Mouse (Mus musculus) layer of hippocampus, postnatal 25 days (tissue): Measurements from ENCODE around the gene B4galt1. TPM values are rescaled to one million over a fixed set of nuclear protein-coding genes. Genes with fewer than 3 reads are reported as not detected.
A peak's percentile ranks its signal among the peaks of the same experiment; 100 is the strongest.

Experiments used
- DNase-seq, 2 experiments: peaks; one replicate each; pipeline ENCODE4 v3.0.0; 2022; ENCODE audit warnings: mixed read lengths in 2 of 2, low spot score in 1 of 2; ENCODE audit errors: extremely low spot score in 1 of 2
- total RNA-seq, 2 experiments: library from RNA; stranded (reverse); gene quantifications; 2 replicates each; pipeline ENCODE4 v1.2.3; 2021

Gene B4galt1
- 1 to 10 TPM; 6.7 to 8.3 TPM for total RNA-seq

GRCm38 (mm10) chr4:40853565-40854386 lies at the start of gene B4galt1:
Gene B4galt1 (minus strand): TSS chr4:40854005.
- peak; percentile 86 to 87 for DNase-seq

- DNase-seq: no peak
These were observed 46.8 kb upstream of the B4galt1 start for GRCm38 (mm10) chr4:40900612-40901011.

GRCm38 (mm10) chr4:40900071-40900470 lies 46.3 kb upstream of the B4galt1 start:
- no peak for DNase-seq

GRCm38 (mm10) chr4:40899264-40899663 lies 45.5 kb upstream of the B4galt1 start:
- no peak for DNase-seq

GRCm38 (mm10) chr4:40898476-40899044 lies 44.8 kb upstream of the B4galt1 start:
- no peak for DNase-seq

- no peak for DNase-seq
These were observed 41.8 kb upstream of the B4galt1 start for GRCm38 (mm10) chr4:40895646-40896045.

GRCm38 (mm10) chr4:40895118-40895517 lies 41.3 kb upstream of the B4galt1 start:
- DNase-seq: no peak

GRCm38 (mm10) chr4:40891206-40891605 lies 37.4 kb upstream of the B4galt1 start:
- DNase-seq: no peak

GRCm38 (mm10) chr4:40889983-40890382 lies 36.2 kb upstream of the B4galt1 start:
- no peak for DNase-seq

- no peak for DNase-seq
These were observed 35.4 kb upstream of the B4galt1 start for GRCm38 (mm10) chr4:40889252-40889651.

- DNase-seq: no peak
These were observed 35.0 kb upstream of the B4galt1 start for GRCm38 (mm10) chr4:40888839-40889238.

GRCm38 (mm10) chr4:40885883-40886282 lies 32.1 kb upstream of the B4galt1 start:
- DNase-seq: no peak

GRCm38 (mm10) chr4:40885166-40885525 lies 31.3 kb upstream of the B4galt1 start:
- DNase-seq: no peak

- DNase-seq: no peak
These were observed 30.7 kb upstream of the B4galt1 start for GRCm38 (mm10) chr4:40884282-40885165.

- DNase-seq: no peak
These were observed 29.4 kb upstream of the B4galt1 start for GRCm38 (mm10) chr4:40883200-40883599.

- DNase-seq: no peak
These were observed 23.7 kb upstream of the B4galt1 start for GRCm38 (mm10) chr4:40877528-40877927.

- DNase-seq: no peak
These were observed 23.1 kb upstream of the B4galt1 start for GRCm38 (mm10) chr4:40876814-40877371.

- DNase-seq: peak; percentile 57 to 66
These were observed 22.0 kb upstream of the B4galt1 start for GRCm38 (mm10) chr4:40875842-40876241.

- no peak for DNase-seq
These were observed 21.2 kb upstream of the B4galt1 start for GRCm38 (mm10) chr4:40874794-40875552.

GRCm38 (mm10) chr4:40874151-40874600 lies 20.4 kb upstream of the B4galt1 start:
- no peak for DNase-seq
